Mouse (Mus musculus): ENCODE measurements around the gene 2010111I01Rik.

DNA sequence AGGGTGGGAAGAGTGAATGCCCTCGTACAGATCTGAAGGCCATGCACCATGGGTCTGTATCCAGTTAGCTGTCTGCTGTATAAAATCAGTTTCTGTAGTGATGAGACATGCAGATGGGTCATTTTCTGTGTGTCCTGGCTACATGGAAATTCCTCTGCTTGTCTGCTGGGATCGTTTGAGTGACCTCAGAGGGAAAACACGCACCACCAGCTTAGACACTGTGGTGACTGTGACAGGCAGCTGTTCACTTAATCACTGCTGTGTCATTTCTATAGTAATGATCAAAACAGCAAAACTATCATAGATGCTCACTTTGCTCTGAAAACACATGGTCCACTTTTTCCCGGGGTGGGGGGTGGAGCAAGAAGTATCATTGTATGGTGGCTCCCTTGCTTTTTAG is 241.1 kb downstream of the 2010111I01Rik start:
- no peak for TF ChIP-seq ZNF384 (IDR thresholded peaks at IDR 0.05; ENCODE audit: low read depth, low read length)
- TF ChIP-seq MAFK (IDR thresholded peaks at IDR 0.05; ENCODE audit: insufficient read depth, low read depth, low read length), result no peak
- TF ChIP-seq HCFC1 (IDR thresholded peaks at IDR 0.05; ENCODE audit: borderline replicate concordance, insufficient read depth, low read length), result no peak
- no peak for TF ChIP-seq ZC3H11A (IDR thresholded peaks at IDR 0.05; ENCODE audit: borderline replicate concordance, low read depth, low read length)
